Mouse (Mus musculus): Measurements from ENCODE around the gene Prmt8.

DNA sequence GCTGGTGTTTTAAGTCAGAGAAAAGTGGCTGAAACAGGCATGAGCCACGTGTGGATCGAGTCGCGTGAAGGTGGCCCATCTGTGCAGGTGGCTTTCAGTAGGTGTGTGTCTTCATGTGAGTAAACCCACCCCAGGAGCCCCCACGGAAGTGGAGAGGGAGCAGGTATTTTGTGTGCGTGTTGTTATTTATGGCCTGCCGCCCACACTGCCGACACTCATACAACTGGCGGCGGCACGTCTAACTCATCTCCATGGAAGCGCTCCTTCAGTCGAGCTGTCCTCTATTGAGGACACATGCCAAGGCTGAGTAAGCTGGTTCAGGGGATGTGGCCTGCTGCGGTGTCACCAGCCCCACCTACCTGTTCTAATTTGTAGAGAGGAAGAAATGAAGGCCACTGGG, 49.4 kb downstream of the Prmt8 start:
- TF ChIP-seq CTCF (IDR thresholded peaks at IDR 0.05; ENCODE audit: insufficient read depth, low read depth, low read length), result no peak
- no peak for TF ChIP-seq POLR2A (IDR thresholded peaks at IDR 0.05; ENCODE audit: insufficient read depth, low read depth, low read length)

Data from olfactory bulb, adult 2 months (tissue).